Mouse (Mus musculus): ENCODE measurements around the gene Elfn1. TPM values are rescaled to one million over a fixed set of nuclear protein-coding genes. Genes with fewer than 3 reads are reported as not detected.

Gene Elfn1
- total RNA-seq, 2 experiments from 2014 or later, result not detected

GRCm38 (mm10) chr5:139909710-139910550 is 2.2 kb downstream of the Elfn1 start:
- no peak for ATAC-seq (replicated peaks; ENCODE audit: low FRiP score, poor library complexity, severe bottlenecking)

GRCm38 (mm10) chr5:139910755-139911300 is 3.1 kb downstream of the Elfn1 start:
- no peak for ATAC-seq (replicated peaks; ENCODE audit: low FRiP score, poor library complexity, severe bottlenecking)

- ATAC-seq (replicated peaks; ENCODE audit: low FRiP score, poor library complexity, severe bottlenecking), result no peak
Measured at GRCm38 (mm10) chr5:139911506-139911905, 3.8 kb downstream of the Elfn1 start.

GRCm38 (mm10) chr5:139912121-139912771 is 4.5 kb downstream of the Elfn1 start:
- ATAC-seq (replicated peaks; ENCODE audit: low FRiP score, poor library complexity, severe bottlenecking), result no peak

DNA sequence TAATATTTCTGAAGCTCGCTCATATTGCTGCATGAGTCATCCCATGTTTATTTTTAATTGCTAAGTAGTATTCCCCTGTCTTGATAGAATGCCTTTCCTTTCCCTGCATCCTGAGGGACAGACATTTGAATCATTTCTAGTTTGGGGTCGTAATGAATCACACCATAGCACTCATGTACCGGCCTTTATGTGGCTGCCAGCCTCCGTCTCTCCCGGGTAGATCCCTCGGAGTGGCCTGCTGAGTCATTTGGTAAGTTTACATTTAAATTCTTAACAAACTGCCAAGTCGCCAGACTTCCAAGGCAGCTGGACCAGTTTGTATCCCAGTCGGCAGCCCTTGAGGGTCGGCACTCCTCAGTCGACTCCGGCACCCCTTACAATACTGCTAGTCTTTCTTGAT is 13.9 kb downstream of the Elfn1 start:
- no peak for ATAC-seq (replicated peaks; ENCODE audit: low FRiP score, poor library complexity, severe bottlenecking)

- no peak for ATAC-seq (replicated peaks; ENCODE audit: low FRiP score, poor library complexity, severe bottlenecking)
Measured at GRCm38 (mm10) chr5:139923867-139924266, 16.1 kb downstream of the Elfn1 start.

DNA sequence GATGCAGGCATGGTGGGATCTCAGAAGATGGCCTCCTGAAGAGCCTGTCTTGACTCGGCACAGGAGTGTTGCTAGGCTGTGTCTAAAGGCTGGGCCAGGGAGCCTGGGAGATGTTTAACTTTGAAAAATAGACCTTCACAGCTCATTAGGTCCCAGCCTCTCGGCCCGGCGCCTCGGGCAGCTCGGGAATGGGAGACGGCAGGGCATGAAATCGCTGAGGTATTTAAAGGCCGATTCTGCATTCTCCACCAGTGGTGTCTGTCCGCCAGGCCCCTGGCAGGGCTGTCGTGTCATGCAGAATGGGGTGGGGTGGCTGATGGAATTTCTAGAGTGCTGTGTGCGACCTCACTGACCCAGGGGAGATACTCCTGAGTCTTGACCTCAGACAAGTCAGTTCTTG is 22.4 kb downstream of the Elfn1 start:
- ATAC-seq (replicated peaks; ENCODE audit: low FRiP score, poor library complexity, severe bottlenecking), result no peak

- no peak for ATAC-seq (replicated peaks; ENCODE audit: low FRiP score, poor library complexity, severe bottlenecking)
Measured at GRCm38 (mm10) chr5:139930927-139931351, 23.2 kb downstream of the Elfn1 start.

DNA sequence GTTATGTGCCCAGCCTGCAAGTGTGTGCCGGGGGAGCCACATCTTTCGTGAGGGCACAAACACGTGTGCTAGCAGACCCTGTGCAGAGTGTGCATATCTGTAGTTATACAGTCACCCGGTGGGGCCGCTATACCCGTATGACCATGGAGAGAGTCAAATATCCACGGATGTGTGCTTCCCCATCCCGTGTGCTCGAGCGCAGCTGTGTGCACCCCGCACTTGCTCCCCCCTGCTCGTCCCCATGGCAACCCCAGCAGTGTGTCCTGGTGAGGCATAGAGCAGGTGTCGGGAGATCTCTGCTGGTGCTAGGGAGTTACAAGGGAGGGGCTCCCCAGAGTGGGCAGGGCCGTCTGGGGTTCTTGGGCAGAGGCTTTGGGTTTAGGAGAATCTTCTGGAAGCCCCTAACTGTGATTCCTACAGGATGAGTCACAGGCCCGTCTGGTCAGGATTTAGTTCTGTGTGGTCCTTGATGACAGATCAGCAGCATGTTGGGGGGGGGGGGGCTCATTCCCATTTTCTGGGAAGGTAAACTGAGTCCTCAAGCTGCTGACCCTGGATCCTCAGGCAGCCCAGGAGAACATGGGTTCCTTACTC is 24.3 kb downstream of the Elfn1 start:
- ATAC-seq (replicated peaks; ENCODE audit: low FRiP score, poor library complexity, severe bottlenecking), result no peak

DNA sequence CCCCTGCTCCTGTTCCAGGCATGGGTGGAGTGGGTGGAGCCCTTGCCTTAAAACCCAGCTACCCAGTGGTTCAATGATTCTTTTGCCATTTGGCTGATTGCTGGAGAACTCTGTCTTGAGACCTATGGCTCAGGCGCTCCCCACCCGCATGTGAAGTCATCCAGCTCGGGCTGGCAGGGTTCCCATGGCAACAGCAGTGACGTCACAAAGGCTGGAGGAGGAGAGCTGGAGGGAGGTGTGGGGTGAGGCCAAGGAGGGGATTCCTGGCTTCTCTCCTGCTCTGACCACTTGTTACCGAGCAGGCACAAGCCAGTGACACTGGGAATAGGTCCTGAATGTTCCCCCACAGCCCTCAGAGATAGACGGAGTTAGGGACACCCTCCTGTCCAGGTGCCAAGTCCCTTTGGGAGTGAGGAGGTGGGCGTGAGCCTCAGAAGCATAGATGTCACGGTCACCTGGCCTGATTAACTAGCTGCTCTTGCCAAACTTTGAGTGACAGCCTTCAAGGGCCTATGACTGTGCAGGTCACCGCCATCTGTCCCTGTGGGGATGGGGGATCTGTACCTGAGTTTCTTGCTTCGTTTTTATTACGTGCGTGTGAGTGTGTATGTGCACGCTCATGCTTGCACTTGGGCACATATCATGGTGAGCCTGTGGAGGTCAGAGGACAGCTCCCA is 25.0 kb downstream of the Elfn1 start:
- no peak for ATAC-seq (replicated peaks; ENCODE audit: low FRiP score, poor library complexity, severe bottlenecking)

GRCm38 (mm10) chr5:139933476-139933875 is 25.7 kb downstream of the Elfn1 start:
- ATAC-seq (replicated peaks; ENCODE audit: low FRiP score, poor library complexity, severe bottlenecking), result 0 out of 2 replicates have a peak, but pooled peaks have one; percentile 40

DNA sequence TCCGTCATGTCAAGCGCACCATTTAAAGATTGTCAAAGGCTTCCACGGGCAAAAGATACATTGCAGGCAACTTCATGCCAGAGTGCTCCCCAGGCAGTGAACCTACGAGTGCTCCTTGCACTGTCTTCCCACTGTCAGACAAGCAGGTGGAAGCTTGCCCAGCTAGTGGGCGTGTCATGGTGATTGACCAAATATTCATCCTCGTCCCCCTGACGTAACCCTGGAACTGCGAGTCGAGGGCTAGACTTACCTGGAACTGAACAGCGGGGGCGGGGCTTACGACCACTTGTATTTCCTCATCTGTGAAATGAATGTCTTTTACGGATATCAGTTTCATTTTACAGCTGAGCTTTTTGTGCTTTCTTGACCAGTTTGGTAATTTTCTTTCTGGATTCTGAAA is 28.7 kb downstream of the Elfn1 start:
- no peak for ATAC-seq (replicated peaks; ENCODE audit: low FRiP score, poor library complexity, severe bottlenecking)

DNA sequence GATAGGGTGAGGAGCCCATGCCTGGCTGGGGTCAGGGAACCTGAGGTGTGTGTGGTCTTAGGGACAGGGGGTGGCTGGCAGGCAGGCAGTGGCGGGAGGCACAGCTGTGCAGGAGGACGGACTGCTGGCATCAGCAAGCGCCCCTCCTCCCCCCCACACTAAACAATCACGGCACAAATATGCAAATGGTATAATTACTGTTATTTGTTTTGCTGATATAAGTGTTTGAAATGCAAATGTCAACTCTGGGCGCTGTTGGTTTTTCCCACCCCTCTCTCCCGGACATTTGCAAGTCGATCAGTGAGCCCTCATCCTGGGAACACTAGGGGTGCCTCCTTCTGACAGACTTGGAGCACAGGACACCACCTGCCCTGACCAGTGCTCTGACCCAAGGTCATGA is 37.0 kb downstream of the Elfn1 start:
- ATAC-seq (replicated peaks; ENCODE audit: low FRiP score, poor library complexity, severe bottlenecking), result no peak

GRCm38 (mm10) chr5:139945715-139946364 is 38.1 kb downstream of the Elfn1 start:
- ATAC-seq (replicated peaks; ENCODE audit: low FRiP score, poor library complexity, severe bottlenecking), result no peak

DNA sequence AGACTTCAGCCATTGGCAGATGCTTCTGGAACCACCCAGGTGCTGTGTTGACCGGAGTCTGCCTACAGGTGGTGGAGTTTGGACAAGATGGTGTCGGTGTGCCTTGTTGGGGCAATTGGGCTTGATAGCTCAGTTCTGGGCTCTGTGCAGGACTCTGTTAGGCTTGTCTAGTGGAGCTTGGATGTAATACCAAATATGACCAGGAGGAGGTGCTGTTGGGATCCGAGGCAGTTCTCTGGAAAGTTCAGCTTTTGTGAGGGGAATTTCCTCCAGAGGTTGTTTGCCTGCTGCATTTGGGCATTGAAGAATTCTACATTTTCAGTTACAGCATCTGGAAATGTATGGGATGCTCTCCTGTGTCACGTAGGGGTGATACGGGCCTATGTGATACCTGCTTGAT is 39.7 kb downstream of the Elfn1 start:
- ATAC-seq (replicated peaks; ENCODE audit: low FRiP score, poor library complexity, severe bottlenecking), result no peak

DNA sequence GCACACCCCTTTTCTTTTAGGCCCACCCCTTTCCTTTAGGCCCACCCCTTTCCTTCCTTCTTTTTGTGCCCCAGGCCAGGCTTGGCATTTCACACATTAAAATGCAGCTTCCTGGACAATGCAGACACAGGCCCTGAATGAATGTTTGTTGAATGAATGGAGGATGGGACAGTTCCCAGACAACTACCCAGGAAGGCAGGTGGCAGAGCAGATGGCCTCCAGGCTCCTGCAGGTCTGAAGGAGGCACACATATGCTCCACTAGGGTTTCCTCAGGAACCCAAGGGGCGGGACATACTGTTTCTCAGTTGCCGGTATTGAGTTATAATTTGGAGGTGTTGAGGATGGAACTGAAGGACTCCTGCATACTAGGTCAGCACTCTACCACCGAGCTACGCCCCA is 40.8 kb downstream of the Elfn1 start:
- ATAC-seq (replicated peaks; ENCODE audit: low FRiP score, poor library complexity, severe bottlenecking), result no peak

DNA sequence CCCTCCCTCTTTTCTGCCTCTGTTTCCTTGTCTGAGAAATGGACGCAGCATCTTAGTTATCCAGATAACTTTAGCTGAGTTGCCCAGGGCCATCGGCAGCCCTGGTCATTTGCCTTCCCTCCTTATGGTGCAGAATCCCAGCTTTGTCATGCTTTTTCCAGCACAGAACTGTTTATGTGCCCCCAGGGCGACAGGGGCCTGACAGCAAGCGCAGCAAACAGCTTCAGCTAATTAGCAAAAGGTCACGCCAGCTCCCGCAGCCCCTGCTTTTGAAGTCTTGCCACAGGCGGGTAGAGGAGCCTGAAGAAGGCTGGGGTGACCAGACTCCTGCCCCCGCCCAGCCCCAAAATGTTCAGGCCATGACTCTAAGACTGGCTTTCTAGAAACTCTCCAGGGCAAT is 41.6 kb downstream of the Elfn1 start:
- no peak for ATAC-seq (replicated peaks; ENCODE audit: low FRiP score, poor library complexity, severe bottlenecking)

DNA sequence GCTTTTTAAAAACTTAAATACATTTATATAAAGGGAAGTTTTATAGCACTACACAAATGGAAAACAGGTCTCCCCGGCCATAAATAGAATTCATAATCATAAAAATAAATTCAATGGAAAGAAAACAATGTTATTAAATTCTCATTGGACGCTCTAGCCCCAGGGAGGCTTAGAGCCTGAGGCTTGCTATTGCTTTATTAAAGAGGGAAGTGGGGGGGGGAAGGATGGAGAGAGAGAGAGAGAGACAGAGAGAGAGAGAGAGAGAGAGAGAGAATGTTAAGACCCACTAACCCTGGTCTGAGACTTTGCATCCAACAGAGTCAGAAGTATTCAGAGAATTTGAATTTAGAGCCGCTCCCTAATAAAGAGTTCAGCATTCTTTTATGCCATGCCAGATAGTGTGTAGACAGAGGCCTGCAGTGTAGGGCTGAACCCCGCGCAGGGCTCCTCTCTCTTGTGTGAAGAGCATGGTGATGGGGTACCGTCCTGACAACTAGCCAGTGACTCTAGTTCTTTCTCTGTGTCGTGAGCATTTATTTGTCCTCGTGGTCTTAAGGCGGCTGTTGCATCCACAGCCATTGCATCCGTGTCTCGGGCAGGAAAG is 42.3 kb downstream of the Elfn1 start:
- no peak for ATAC-seq (replicated peaks; ENCODE audit: low FRiP score, poor library complexity, severe bottlenecking)

DNA sequence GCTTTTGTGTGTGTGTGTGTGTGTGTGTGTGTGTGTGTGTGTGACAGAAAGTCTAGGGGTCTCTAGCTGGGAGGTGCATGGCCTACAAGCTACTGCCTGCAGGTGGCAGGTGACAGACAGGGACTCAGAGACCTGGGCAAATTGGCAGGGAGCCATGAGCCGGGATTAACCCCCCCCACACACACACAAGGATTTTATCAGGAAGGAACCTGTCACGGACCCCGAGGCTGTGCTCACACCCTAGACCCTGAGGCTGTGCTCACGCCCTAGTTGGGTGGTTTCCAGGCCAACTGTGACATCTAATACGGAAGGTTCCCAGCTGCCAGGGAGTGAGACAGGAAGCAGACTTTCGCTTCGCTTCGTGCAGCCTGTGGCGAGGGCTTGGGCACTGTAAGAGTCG is 49.1 kb downstream of the Elfn1 start:
- no peak for ATAC-seq (replicated peaks; ENCODE audit: low FRiP score, poor library complexity, severe bottlenecking)

Measured in erythroid progenitor cell, adult 5-6 weeks (primary cell).